Mouse (Mus musculus) thymus, adult 2 months (tissue): ENCODE measurements at regions not wholly inside any gene's neighbourhood (a gene's known extent, or its start where the extent isn't known, plus 50 kb on each side); places are given as distances from the start of the nearest gene placed in this dataset.

Source experiments
- DNase-seq: peaks from one replicate; pipeline ENCODE4 v3.0.0; 2021
- H3K27ac ChIP-seq: fragments of 200-500 bp; 2 replicates; pipeline ENCODE4 v1.5.1; 2012; ENCODE audit warnings: low read length, control low read depth; ENCODE audit not compliant: control insufficient read depth, insufficient read depth
- H3K27me3 ChIP-seq: fragments of 200-500 bp; 2 replicates; pipeline ENCODE4 v1.6.1; 2012; ENCODE audit warnings: mild to moderate bottlenecking, low read length, moderate library complexity, mixed read lengths; ENCODE audit not compliant: control insufficient read depth, insufficient read depth
- H3K36me3 ChIP-seq: fragments of 200-500 bp; 2 replicates; pipeline ENCODE4 v1.6.1; 2012; ENCODE audit warnings: mild to moderate bottlenecking, low read length, moderate library complexity; ENCODE audit not compliant: control insufficient read depth, insufficient read depth
- H3K4me1 ChIP-seq: fragments of 200-500 bp; replicated peaks from 2 replicates; pipeline ENCODE4 v1.6.1; 2012; ENCODE audit warnings: low read length; ENCODE audit not compliant: control insufficient read depth, insufficient read depth
- H3K4me3 ChIP-seq: fragments of 200-500 bp; 2 replicates; pipeline ENCODE4 v1.5.1; 2012; ENCODE audit warnings: mild to moderate bottlenecking, low read length, control low read depth, moderate library complexity; ENCODE audit not compliant: control insufficient read depth, insufficient read depth
- CTCF ChIP-seq: fragments of 200-500 bp; IDR thresholded peaks from 2 replicates; pipeline ENCODE4 v1.5.1; 2012; ENCODE audit warnings: mild to moderate bottlenecking, control low read depth, low read length, moderate library complexity, borderline replicate concordance; ENCODE audit not compliant: control insufficient read depth, poor library complexity, insufficient read depth; ENCODE audit errors: extremely low read depth
- POLR2A ChIP-seq: fragments of 200-500 bp; IDR thresholded peaks from 2 replicates; pipeline ENCODE4 v1.6.1; 2012; ENCODE audit warnings: mild to moderate bottlenecking, low read length, control low read depth, moderate library complexity; ENCODE audit not compliant: control insufficient read depth, poor library complexity, insufficient read depth; ENCODE audit errors: extremely low read depth
- WGBS: fragments of 180-500 bp; shearing (Covaris S2); methylation state at CpG from one replicate; pipeline ENCODE4 v1.1.7; 2018; 5-methylcytosine and 5-hydroxymethylcytosine counted together

GRCm38 (mm10) chr4:9218380-9218779, 979.5 kb upstream of the Car8 start:
- H3K36me3 ChIP-seq, result no peaks in the 10 kb centered on the region
- H3K27ac ChIP-seq, result no peak overlapping the region
- DNase-seq, result no peak
- H3K4me1 ChIP-seq, result peaks cover 5% of the 10 kb centered on the region; the same call in 1 of the 2 replicates
- no peaks in the 10 kb centered on the region for H3K27me3 ChIP-seq
- no peak for TF ChIP-seq POLR2A
- no peak for TF ChIP-seq CTCF
- 92% methylated on average over 5 of the region's 5 CpGs for WGBS
- H3K4me3 ChIP-seq, result no peak overlapping the region

- H3K27ac ChIP-seq, result no peak overlapping the region
- H3K4me3 ChIP-seq, result no peak overlapping the region
- no peaks in the 10 kb centered on the region for H3K27me3 ChIP-seq
- 87% methylated on average over 2 of the region's 2 CpGs for WGBS
- no peak for DNase-seq
- H3K4me1 ChIP-seq, result no peaks in the 10 kb centered on the region
- TF ChIP-seq POLR2A, result no peak
- no peak for TF ChIP-seq CTCF
- H3K36me3 ChIP-seq, result no peaks in the 10 kb centered on the region
Observed at GRCm38 (mm10) chr4:9208606-9209005, 969.8 kb upstream of the Car8 start.

GRCm38 (mm10) chr4:9200012-9200411, 961.2 kb upstream of the Car8 start:
- DNase-seq, result no peak
- no peak for TF ChIP-seq POLR2A
- TF ChIP-seq CTCF, result no peak
- no peaks in the 10 kb centered on the region for H3K27me3 ChIP-seq
- H3K36me3 ChIP-seq, result no peaks in the 10 kb centered on the region
- no peak overlapping the region for H3K4me3 ChIP-seq
- WGBS, result 91% methylated on average over 2 of the region's 2 CpGs
- no peak overlapping the region for H3K27ac ChIP-seq
- no peaks in the 10 kb centered on the region for H3K4me1 ChIP-seq

GRCm38 (mm10) chr4:9196435-9196834, 957.6 kb upstream of the Car8 start:
- TF ChIP-seq POLR2A (no peak), CTCF (no peak)
- H3K27ac ChIP-seq, result no peak overlapping the region
- 85% methylated on average over 4 of the region's 4 CpGs for WGBS
- H3K4me1 ChIP-seq, result no peaks in the 10 kb centered on the region
- H3K36me3 ChIP-seq, result no peaks in the 10 kb centered on the region
- H3K4me3 ChIP-seq, result no peak overlapping the region
- DNase-seq, result no peak
- H3K27me3 ChIP-seq, result no peaks in the 10 kb centered on the region

- WGBS, result 71% methylated on average over 6 of the region's 6 CpGs
- no peaks in the 10 kb centered on the region for H3K36me3 ChIP-seq
- no peaks in the 10 kb centered on the region for H3K4me1 ChIP-seq
- no peak overlapping the region for H3K4me3 ChIP-seq
- no peak for DNase-seq
- no peak overlapping the region for H3K27ac ChIP-seq
- TF ChIP-seq POLR2A (no peak), CTCF (no peak)
- no peaks in the 10 kb centered on the region for H3K27me3 ChIP-seq
Observed at GRCm38 (mm10) chr4:9193121-9193520, 954.3 kb upstream of the Car8 start.

GRCm38 (mm10) chr4:9185156-9185875, 946.5 kb upstream of the Car8 start:
- H3K36me3 ChIP-seq, result no peaks in the 10 kb centered on the region
- WGBS, result 87% methylated on average over 14 of the region's 14 CpGs
- H3K4me1 ChIP-seq, result peaks cover 3% of the 10 kb centered on the region; the same call in 1 of the 2 replicates
- no peak for DNase-seq
- no peaks in the 10 kb centered on the region for H3K27me3 ChIP-seq
- TF ChIP-seq POLR2A (no peak), CTCF (no peak)
- H3K27ac ChIP-seq, result no peak overlapping the region
- no peak overlapping the region for H3K4me3 ChIP-seq
